Mouse (Mus musculus): ENCODE measurements around the gene Lemd2.
"Not testable (repeated sequence)": the region's sequence is repeated elsewhere in the genome, so short reads cannot be mapped to it uniquely, and the experiment has no call there.

Gene Lemd2

GRCm38 (mm10) chr17:27204075-27204909, at the start of gene Lemd2:
Lemd2 (minus strand) TSS chr17:27204469.
- DNase-seq (ENCODE audit: low spot score): peak; percentile 95

GRCm38 (mm10) chr17:27251150-27251549, 46.9 kb upstream of the Lemd2 start:
- no peak for DNase-seq (ENCODE audit: low spot score)

GRCm38 (mm10) chr17:27250461-27250860, 46.2 kb upstream of the Lemd2 start:
- no peak for DNase-seq (ENCODE audit: low spot score)

GRCm38 (mm10) chr17:27249073-27249472, 44.8 kb upstream of the Lemd2 start:
- no peak for DNase-seq (ENCODE audit: low spot score)

GRCm38 (mm10) chr17:27247680-27248386, 43.6 kb upstream of the Lemd2 start:
- DNase-seq (ENCODE audit: low spot score): no peak

- DNase-seq (ENCODE audit: low spot score): no peak
These were observed 41.6 kb upstream of the Lemd2 start for GRCm38 (mm10) chr17:27245851-27246381.

GRCm38 (mm10) chr17:27244912-27245311, 40.6 kb upstream of the Lemd2 start:
- DNase-seq (ENCODE audit: low spot score): no peak

GRCm38 (mm10) chr17:27242194-27243189, 38.2 kb upstream of the Lemd2 start:
- peak; percentile 84 for DNase-seq (ENCODE audit: low spot score)

- peak; percentile 63 for DNase-seq (ENCODE audit: low spot score)
These were observed 36.5 kb upstream of the Lemd2 start for GRCm38 (mm10) chr17:27240556-27241457.

GRCm38 (mm10) chr17:27239941-27240340, 35.7 kb upstream of the Lemd2 start:
- DNase-seq (ENCODE audit: low spot score): no peak

GRCm38 (mm10) chr17:27238637-27239036, 34.4 kb upstream of the Lemd2 start:
- DNase-seq (ENCODE audit: low spot score): no peak

- DNase-seq (ENCODE audit: low spot score): no peak
These were observed 33.5 kb upstream of the Lemd2 start for GRCm38 (mm10) chr17:27237731-27238130.

GRCm38 (mm10) chr17:27233298-27233697, 29.0 kb upstream of the Lemd2 start:
- no peak for DNase-seq (ENCODE audit: low spot score)

GRCm38 (mm10) chr17:27232176-27232575, 27.9 kb upstream of the Lemd2 start:
- no peak for DNase-seq (ENCODE audit: low spot score)

GRCm38 (mm10) chr17:27231586-27231985, 27.3 kb upstream of the Lemd2 start:
- DNase-seq (ENCODE audit: low spot score): not testable (repeated sequence)

- peak; percentile 65 for DNase-seq (ENCODE audit: low spot score)
These were observed 26.9 kb upstream of the Lemd2 start for GRCm38 (mm10) chr17:27231146-27231503.

GRCm38 (mm10) chr17:27230455-27231145, 26.3 kb upstream of the Lemd2 start:
- DNase-seq (ENCODE audit: low spot score): no peak

- DNase-seq (ENCODE audit: low spot score): no peak
These were observed 25.6 kb upstream of the Lemd2 start for GRCm38 (mm10) chr17:27229710-27230454.

- no peak for DNase-seq (ENCODE audit: low spot score)
These were observed 24.1 kb upstream of the Lemd2 start for GRCm38 (mm10) chr17:27228216-27228915.
